Mouse (Mus musculus) stomach, embryonic 16.5 days (tissue): Measurements from ENCODE around the gene Kpna7. TPM values are rescaled to one million over a fixed set of nuclear protein-coding genes. Genes with fewer than 3 reads are reported as not detected.
"Not testable (repeated sequence)": the region's sequence is repeated elsewhere in the genome, so short reads cannot be mapped to it uniquely, and the experiment has no call there.

Experiments
- ATAC-seq: fragments of 200-750 bp; cut with Nextera tagmentation; 2 replicates; pipeline ENCODE4 v1.8.0; 2017; ENCODE audit warnings: moderate number of reproducible peaks, moderate TSS enrichment; ENCODE audit not compliant: insufficient read depth, low FRiP score
- H3K27ac ChIP-seq: fragments of 300-500 bp; sonication (generic); 2 replicates; pipeline ENCODE4 v1.5.1; 2014; ENCODE audit warnings: low read length
- H3K27me3 ChIP-seq: fragments of 300-500 bp; sonication (generic); 2 replicates; pipeline ENCODE4 v1.6.1; 2014; ENCODE audit warnings: low read length, control low read depth, mixed read lengths; ENCODE audit not compliant: control insufficient read depth, insufficient read depth
- H3K36me3 ChIP-seq: fragments of 300-500 bp; sonication (generic); 2 replicates; pipeline ENCODE4 v1.6.1; 2014; ENCODE audit warnings: low read length; ENCODE audit not compliant: control insufficient read depth, insufficient read depth
- H3K4me1 ChIP-seq: fragments of 300-500 bp; sonication (generic); 2 replicates; pipeline ENCODE4 v1.6.1; 2014; ENCODE audit warnings: low read length, control low read depth, mixed read lengths; ENCODE audit not compliant: control insufficient read depth, insufficient read depth
- H3K4me2 ChIP-seq: fragments of 300-500 bp; sonication (generic); 2 replicates; pipeline ENCODE4 v1.6.1; 2014; ENCODE audit warnings: low read depth, low read length, mixed read lengths
- H3K4me3 ChIP-seq: fragments of 300-500 bp; sonication (generic); replicated peaks from 2 replicates; pipeline ENCODE4 v1.5.1; 2014; ENCODE audit warnings: mild to moderate bottlenecking, low read length
- H3K9ac ChIP-seq: fragments of 300-500 bp; sonication (generic); 2 replicates; pipeline ENCODE4 v1.6.1; 2014; ENCODE audit warnings: low read length
- H3K9me3 ChIP-seq: fragments of 300-500 bp; sonication (generic); replicated peaks from 2 replicates; pipeline ENCODE4 v1.6.1; 2016; ENCODE audit warnings: low read length, control low read depth; ENCODE audit not compliant: control insufficient read depth
- WGBS: fragments of 180-500 bp; shearing (Covaris S2); extraction: QIAGEN DNeasy Blood & Tissue Kit; methylation state at CpG from one replicate; pipeline ENCODE4 v1.1.7; 2014; 5-methylcytosine and 5-hydroxymethylcytosine counted together
- polyA plus RNA-seq: library from polyadenylated mRNA; unstranded; fragments of >200 nt; fragmentation: Nextera tagmentation; extraction: Ambion mirVana; gene quantifications from 2 replicates; pipeline ENCODE4 v1.2.1, GENCODE M21; 2015

Gene Kpna7
- polyA plus RNA-seq, 1 experiment from 2014 or later, result 0.08 TPM

- not testable (repeated sequence) for ATAC-seq, H3K27me3 ChIP-seq, H3K4me3 ChIP-seq, H3K4me2 ChIP-seq, H3K36me3 ChIP-seq, H3K27ac ChIP-seq, H3K4me1 ChIP-seq, H3K9me3 ChIP-seq, H3K9ac ChIP-seq
- 33% methylated on average over 1 of the region's 1 CpGs for WGBS
These were observed 63.1 kb downstream of the Kpna7 start for GRCm38 (mm10) chr5:145020712-145021111.

GRCm38 (mm10) chr5:145020254-145020653 lies 63.6 kb downstream of the Kpna7 start:
- not testable (repeated sequence) for ATAC-seq, H3K4me3 ChIP-seq, H3K36me3 ChIP-seq, H3K9me3 ChIP-seq, H3K27ac ChIP-seq, H3K4me2 ChIP-seq, H3K27me3 ChIP-seq, H3K4me1 ChIP-seq, H3K9ac ChIP-seq
- 33% methylated on average over 1 of the region's 1 CpGs for WGBS

DNA sequence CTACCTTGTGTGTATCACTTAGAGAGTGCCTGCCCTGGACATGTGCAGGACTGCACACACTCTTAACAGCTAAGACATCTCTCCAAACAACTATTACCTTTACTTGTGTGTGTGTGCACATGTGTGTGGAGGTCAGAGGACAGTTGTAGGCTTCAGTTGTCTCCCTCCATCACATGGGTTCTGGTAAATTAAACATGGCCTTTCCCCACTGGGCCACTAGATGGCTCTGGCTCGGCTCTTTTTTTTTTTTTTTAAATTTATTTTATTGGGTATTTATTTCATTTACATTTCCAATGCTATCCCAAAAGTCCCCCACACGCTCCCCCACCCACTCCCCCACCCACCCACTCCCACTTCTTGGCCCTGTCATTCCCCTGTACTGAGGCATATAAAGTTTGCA lies 67.1 kb downstream of the Kpna7 start:
- 29% methylated on average over 1 of the region's 2 CpGs for WGBS
- not testable (repeated sequence) for ATAC-seq, H3K27me3 ChIP-seq, H3K9me3 ChIP-seq, H3K9ac ChIP-seq, H3K27ac ChIP-seq, H3K4me2 ChIP-seq, H3K4me1 ChIP-seq, H3K4me3 ChIP-seq, H3K36me3 ChIP-seq

- Histone ChIP-seq H3K4me1 (no peaks in the 10 kb centered on the region), H3K4me2 (no peak overlapping the region), H3K27ac (no peak overlapping the region), H3K4me3 (no peak overlapping the region), H3K27me3 (no peaks in the 10 kb centered on the region), H3K36me3 (no peaks in the 10 kb centered on the region), H3K9ac (no peak overlapping the region), H3K9me3 (no peaks in the 10 kb centered on the region)
- no peak for ATAC-seq
- 90% methylated on average over 1 of the region's 1 CpGs for WGBS
These were observed 69.6 kb downstream of the Kpna7 start for GRCm38 (mm10) chr5:145014278-145014677.

GRCm38 (mm10) chr5:145008878-145009659 lies 74.8 kb downstream of the Kpna7 start:
- WGBS, result 83% methylated on average over 15 of the region's 15 CpGs
- Histone ChIP-seq H3K36me3 (no peaks in the 10 kb centered on the region), H3K9ac (no peak overlapping the region), H3K4me3 (no peak overlapping the region), H3K27me3 (no peaks in the 10 kb centered on the region), H3K9me3 (no peaks in the 10 kb centered on the region), H3K4me2 (no peak overlapping the region), H3K4me1 (no peaks in the 10 kb centered on the region), H3K27ac (no peak overlapping the region)
- no peak; the same call in 1 of the 2 replicates for ATAC-seq

- WGBS, result 67% methylated on average over 6 of the region's 6 CpGs
- no peaks in the 10 kb centered on the region for H3K27me3 ChIP-seq
- ATAC-seq, result no peak
These were observed 78.2 kb downstream of the Kpna7 start for GRCm38 (mm10) chr5:145005596-145005995.

GRCm38 (mm10) chr5:145004495-145004894 lies 79.3 kb downstream of the Kpna7 start:
- peak; percentile 50; the same call in 1 of the 2 replicates for ATAC-seq
- WGBS, result 65% methylated on average over 9 of the region's 9 CpGs

More at GRCm38 (mm10) chr5:145005596-145005995, 78.2 kb downstream of the Kpna7 start:
- Histone ChIP-seq H3K36me3 (no peaks in the 10 kb centered on the region), H3K9ac (no peak overlapping the region), H3K9me3 (no peaks in the 10 kb centered on the region), H3K4me2 (no peak overlapping the region), H3K4me3 (no peak overlapping the region), H3K27ac (no peak overlapping the region), H3K4me1 (no peaks in the 10 kb centered on the region)

GRCm38 (mm10) chr5:145003362-145003761 lies 80.5 kb downstream of the Kpna7 start:
- ATAC-seq, result no peak
- Histone ChIP-seq H3K27me3 (no peaks in the 10 kb centered on the region), H3K36me3 (no peaks in the 10 kb centered on the region), H3K4me1 (no peaks in the 10 kb centered on the region), H3K27ac (no peak overlapping the region), H3K9ac (no peak overlapping the region), H3K4me3 (no peak overlapping the region), H3K4me2 (no peak overlapping the region), H3K9me3 (no peaks in the 10 kb centered on the region)
- 81% methylated on average over 3 of the region's 3 CpGs for WGBS

More at GRCm38 (mm10) chr5:145004495-145004894, 79.3 kb downstream of the Kpna7 start:
- no peaks in the 10 kb centered on the region for H3K27me3 ChIP-seq
- H3K4me3 ChIP-seq, result no peak overlapping the region
- H3K27ac ChIP-seq, result no peak overlapping the region
- no peaks in the 10 kb centered on the region for H3K4me1 ChIP-seq
- no peak overlapping the region for H3K4me2 ChIP-seq
- no peaks in the 10 kb centered on the region for H3K36me3 ChIP-seq
- H3K9me3 ChIP-seq, result no peaks in the 10 kb centered on the region
- no peak overlapping the region for H3K9ac ChIP-seq

GRCm38 (mm10) chr5:144998491-144998890 lies 85.3 kb downstream of the Kpna7 start:
- no peak overlapping the region for H3K4me2 ChIP-seq
- H3K4me3 ChIP-seq, result no peak overlapping the region
- 37% methylated on average over 2 of the region's 2 CpGs for WGBS
- H3K4me1 ChIP-seq, result no peaks in the 10 kb centered on the region
- no peaks in the 10 kb centered on the region for H3K36me3 ChIP-seq
- no peaks in the 10 kb centered on the region for H3K27me3 ChIP-seq
- H3K9ac ChIP-seq, result no peak overlapping the region
- H3K27ac ChIP-seq, result no peak overlapping the region
- no peaks in the 10 kb centered on the region for H3K9me3 ChIP-seq
- no peak for ATAC-seq
